Mouse (Mus musculus) CH12.LX (cell line): ENCODE results near the gene Lbp. TPM values are rescaled to one million over a fixed set of nuclear protein-coding genes. Genes with fewer than 3 reads are reported as not detected.
A peak's percentile ranks its signal among the peaks of the same experiment; 100 is the strongest.

Experiments used
- CHD2 ChIP-seq: IDR thresholded peaks from 2 replicates; pipeline ENCODE4 v1.6.1; 2011; ENCODE audit warnings: low read length, improper control_type of control experiment
- EP300 ChIP-seq: IDR thresholded peaks from 2 replicates; pipeline ENCODE4 v1.6.1; 2011; ENCODE audit warnings: low read length, improper control_type of control experiment
- GABPA ChIP-seq: IDR thresholded peaks from 2 replicates; pipeline ENCODE4 v1.6.1; 2012; ENCODE audit warnings: low read depth, low read length, improper control_type of control experiment, inconsistent platforms; ENCODE audit not compliant: insufficient replicate concordance
- HCFC1 ChIP-seq: IDR thresholded peaks from 2 replicates; pipeline ENCODE4 v1.6.1; 2012; ENCODE audit warnings: low read depth, mild to moderate bottlenecking, inconsistent platforms, low read length, improper control_type of control experiment
- IRF4 ChIP-seq: IDR thresholded peaks from 2 replicates; pipeline ENCODE4 v1.6.1; 2014; ENCODE audit warnings: low read depth, mild to moderate bottlenecking, inconsistent platforms, low read length, improper control_type of control experiment
- MAX ChIP-seq: IDR thresholded peaks from 2 replicates; pipeline ENCODE4 v1.6.1; 2011; ENCODE audit warnings: low read length, improper control_type of control experiment
- MAZ ChIP-seq: IDR thresholded peaks from 2 replicates; pipeline ENCODE4 v1.6.1; 2012; ENCODE audit warnings: low read depth, mild to moderate bottlenecking, inconsistent platforms, low read length, improper control_type of control experiment, moderate library complexity
- MEF2A ChIP-seq: IDR thresholded peaks from 2 replicates; pipeline ENCODE4 v1.6.1; 2014; ENCODE audit warnings: low read depth, mild to moderate bottlenecking, inconsistent platforms, low read length, improper control_type of control experiment, borderline replicate concordance
- MXI1 ChIP-seq: IDR thresholded peaks from 2 replicates; pipeline ENCODE4 v1.6.1; 2011; ENCODE audit warnings: mild to moderate bottlenecking, low read depth, low read length, improper control_type of control experiment
- MYC ChIP-seq: IDR thresholded peaks from 2 replicates; pipeline ENCODE4 v1.6.1; 2011; ENCODE audit warnings: low read depth, mild to moderate bottlenecking, improper control_type of control experiment, low read length
- PAX5 ChIP-seq: IDR thresholded peaks from 2 replicates; pipeline ENCODE4 v1.6.1; 2012; ENCODE audit warnings: low read length, inconsistent platforms, mixed read lengths
- RAD21 ChIP-seq: IDR thresholded peaks from 2 replicates; pipeline ENCODE4 v1.6.1; 2011; ENCODE audit warnings: low read depth, mild to moderate bottlenecking, low read length, improper control_type of control experiment, moderate library complexity
- SMC3 ChIP-seq: IDR thresholded peaks from 2 replicates; pipeline ENCODE4 v1.6.1; 2011; ENCODE audit warnings: low read depth, low read length, improper control_type of control experiment
- ZC3H11A ChIP-seq: IDR thresholded peaks from 2 replicates; pipeline ENCODE4 v1.6.1; 2012; ENCODE audit warnings: low read depth, mild to moderate bottlenecking, inconsistent platforms, low read length, improper control_type of control experiment
- ZKSCAN1 ChIP-seq: IDR thresholded peaks from 2 replicates; pipeline ENCODE4 v1.6.1; 2012; ENCODE audit warnings: low read depth, inconsistent platforms, low read length, improper control_type of control experiment, borderline replicate concordance
- ZNF384 ChIP-seq: IDR thresholded peaks from 2 replicates; pipeline ENCODE4 v1.6.1; 2012; ENCODE audit warnings: low read depth, low read length, improper control_type of control experiment, inconsistent platforms
- polyA plus RNA-seq: library from polyadenylated mRNA; unstranded; fragments of >175 nt; gene quantifications from 2 replicates; pipeline ENCODE4 v1.2.1, GENCODE M21; 2012; ENCODE audit warnings: low read depth; ENCODE audit not compliant: insufficient read length
- total RNA-seq, 2 experiments: library from RNA; depleted of rRNA; stranded (reverse); fragments of 300-350 nt in 1 of 2; fragments of >200 nt in 1 of 2; gene quantifications; 2 replicates each; pipeline ENCODE4 v1.2.3; 2012 to 2014

Lbp gene
- total and polyA plus RNA-seq, 3 experiments = 0.04 to 0.27 TPM; not detected in 1

GRCm38 (mm10) chr2:158379354-158380078 lies 73.2 kb downstream of the Lbp start (continued):
- TF ChIP-seq PAX5 (no peak), EP300 (no peak), MYC (peak; percentile 71), MAX (peak; percentile 32; the same call in 1 of the 2 replicates), MAZ (no peak), GABPA (no peak), SMC3 (peak; percentile 78), ZKSCAN1 (no peak), ZC3H11A (no peak), CHD2 (no peak), HCFC1 (peak; percentile 47; the same call in 1 of the 2 replicates), MXI1 (no peak), MEF2A (peak; percentile 46; the same call in 1 of the 2 replicates), IRF4 (no peak), RAD21 (peak; percentile 39), ZNF384 (0 out of 2 replicates have a peak, but pooled peaks have one; percentile 26)
- TF ChIP-seq, all 38 proteins: peak for 12

Other genes with a start within 250 kb of the Lbp start
- 0.04 and 0.08 TPM in 2 replicates for gene Tgm2, start 160.1 kb upstream of the Lbp start, total RNA-seq (2012; rRNA removed)
- 0.09 and 0.50 TPM in 2 replicates for gene Tgm2, start 160.1 kb upstream of the Lbp start, total RNA-seq (2014; rRNA removed)
- 0.21 and 0.72 TPM in 2 replicates for gene Tgm2, start 160.1 kb upstream of the Lbp start, polyA plus RNA-seq
- gene D630003M21Rik, start 77.3 kb upstream of the Lbp start, total RNA-seq (2012; rRNA removed) = 0.29 and 0.93 TPM in 2 replicates
- gene D630003M21Rik, start 77.3 kb upstream of the Lbp start, total RNA-seq (2014; rRNA removed) = 1.1 and 1.4 TPM in 2 replicates
- gene D630003M21Rik, start 77.3 kb upstream of the Lbp start, polyA plus RNA-seq = 0.20 and 0.23 TPM in 2 replicates
- gene Bpi, start 48.4 kb upstream of the Lbp start, total RNA-seq (2012; rRNA removed) = 0.17 and 0.21 TPM in 2 replicates
- gene Bpi, start 48.4 kb upstream of the Lbp start, total RNA-seq (2014; rRNA removed) = 0.46 and 0.81 TPM in 2 replicates
- gene Bpi, start 48.4 kb upstream of the Lbp start, polyA plus RNA-seq = 0.14 and 0.51 TPM in 2 replicates
- gene Snhg11, start 69.1 kb downstream of the Lbp start, total RNA-seq (2012; rRNA removed) = 0.04 TPM in 2 replicates
- gene Snhg11, start 69.1 kb downstream of the Lbp start, total RNA-seq (2014; rRNA removed) = not detected in 2 replicates
- 0.11 and 0.13 TPM in 2 replicates for gene Snhg11, start 69.1 kb downstream of the Lbp start, polyA plus RNA-seq
- 11.9 and 12.9 TPM in 2 replicates for gene Ralgapb, start 103.4 kb downstream of the Lbp start, total RNA-seq (2012; rRNA removed)
- 10.7 and 11.4 TPM in 2 replicates for gene Ralgapb, start 103.4 kb downstream of the Lbp start, total RNA-seq (2014; rRNA removed)
- gene Ralgapb, start 103.4 kb downstream of the Lbp start, polyA plus RNA-seq = 13.6 and 18.4 TPM in 2 replicates
- gene Adig, start 196.1 kb downstream of the Lbp start, total RNA-seq (2012; rRNA removed) = not detected in 2 replicates
- not detected in 2 replicates for gene Adig, start 196.1 kb downstream of the Lbp start, total RNA-seq (2014; rRNA removed)
- gene Adig, start 196.1 kb downstream of the Lbp start, polyA plus RNA-seq = not detected in 2 replicates
- gene Arhgap40, start 206.3 kb downstream of the Lbp start, total RNA-seq (2012; rRNA removed) = not detected in 2 replicates
- not detected in 2 replicates for gene Arhgap40, start 206.3 kb downstream of the Lbp start, total RNA-seq (2014; rRNA removed)
- not detected in 2 replicates for gene Arhgap40, start 206.3 kb downstream of the Lbp start, polyA plus RNA-seq